Mouse (Mus musculus): ENCODE data around the gene Spin1.

- TF ChIP-seq POLR2A (IDR thresholded peaks at IDR 0.05; ENCODE audit: control insufficient read depth, extremely low read depth, insufficient read depth, low read length, poor library complexity): no peak
- TF ChIP-seq CTCF (IDR thresholded peaks at IDR 0.05; ENCODE audit: borderline replicate concordance, control insufficient read depth, extremely low read depth, insufficient read depth, low read length, poor library complexity): no peak
Measured at GRCm38 (mm10) chr13:51084241-51084640, 16.4 kb upstream of the Spin1 start.

All from thymus, adult 2 months (tissue).